Mouse (Mus musculus): ENCODE data around the gene Qrfp.

The Qrfp gene

GRCm38 (mm10) chr2:31810444-31810843, at the start of gene Qrfp:
Gene Qrfp, minus strand, starts transcription at chr2:31810580.
- DNase-seq (ENCODE audit: low read depth, low spot score), result no peak

- DNase-seq (ENCODE audit: low read depth, low spot score), result no peak
Measured at GRCm38 (mm10) chr2:31858500-31858899, 48.1 kb upstream of the Qrfp start.

- no peak for DNase-seq (ENCODE audit: low read depth, low spot score)
Measured at GRCm38 (mm10) chr2:31857180-31857579, 46.8 kb upstream of the Qrfp start.

DNA sequence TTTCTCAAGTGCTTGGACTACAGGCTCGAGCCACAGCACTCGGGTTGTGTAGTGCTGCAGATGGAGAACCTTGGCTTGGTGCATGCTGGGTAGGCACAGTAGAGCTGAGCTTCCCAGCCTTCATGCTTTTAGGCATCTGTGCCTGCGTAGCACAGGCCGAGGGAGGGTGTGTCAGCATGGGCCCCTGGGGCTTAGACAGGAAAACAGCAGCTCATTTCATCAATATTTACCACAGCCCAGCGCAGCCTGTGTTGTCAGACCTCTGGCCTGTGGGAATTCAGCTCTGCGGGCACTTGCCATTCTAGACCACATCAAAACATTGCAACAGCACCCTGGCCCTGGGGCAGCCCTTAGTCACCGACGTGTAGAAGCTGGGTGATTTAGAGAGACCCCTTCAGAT, 45.6 kb upstream of the Qrfp start:
- no peak for DNase-seq (ENCODE audit: low read depth, low spot score)

DNA sequence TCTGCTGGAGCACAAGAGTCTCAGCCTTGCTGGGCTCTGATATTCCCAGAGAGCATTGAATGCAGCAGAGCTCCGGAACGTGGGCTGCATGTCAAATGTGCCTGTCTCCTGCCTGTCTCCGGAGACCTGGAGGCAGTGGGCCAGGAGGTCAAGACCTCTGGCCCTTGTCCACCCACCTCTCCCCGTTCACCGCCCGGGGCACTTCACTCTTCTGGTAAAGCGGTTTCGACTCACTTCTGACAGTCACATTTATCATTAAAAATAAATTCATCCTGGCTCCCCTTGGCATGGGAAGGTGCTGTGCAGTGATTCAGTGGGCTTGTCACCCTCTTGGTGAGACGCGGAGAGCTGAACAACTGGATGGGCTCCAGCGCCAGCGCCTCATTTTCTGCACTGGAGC, 39.8 kb upstream of the Qrfp start:
- DNase-seq (ENCODE audit: low read depth, low spot score), result no peak

DNA sequence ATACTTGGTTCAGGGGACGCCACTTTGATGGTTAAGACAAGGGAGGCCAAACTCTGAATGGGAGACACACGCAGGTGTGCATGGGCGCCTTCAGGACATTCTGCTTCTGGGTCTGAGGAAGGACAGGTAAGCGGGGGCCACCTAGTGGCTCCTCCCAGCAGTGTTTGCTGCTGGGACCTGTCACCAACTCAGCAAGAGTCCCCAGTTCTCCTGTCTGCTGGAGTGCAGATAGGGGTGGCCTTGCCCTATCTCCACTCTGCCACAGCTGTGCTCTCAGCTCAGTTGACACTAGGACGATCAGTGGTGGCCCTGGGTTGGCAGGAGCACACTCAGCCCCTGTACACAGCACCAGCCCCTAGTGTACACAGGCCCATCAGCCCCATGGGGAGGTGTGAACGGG, 37.5 kb upstream of the Qrfp start:
- DNase-seq (ENCODE audit: low read depth, low spot score), result no peak

GRCm38 (mm10) chr2:31846692-31847660, 36.6 kb upstream of the Qrfp start:
- DNase-seq (ENCODE audit: low read depth, low spot score), result no peak

DNA sequence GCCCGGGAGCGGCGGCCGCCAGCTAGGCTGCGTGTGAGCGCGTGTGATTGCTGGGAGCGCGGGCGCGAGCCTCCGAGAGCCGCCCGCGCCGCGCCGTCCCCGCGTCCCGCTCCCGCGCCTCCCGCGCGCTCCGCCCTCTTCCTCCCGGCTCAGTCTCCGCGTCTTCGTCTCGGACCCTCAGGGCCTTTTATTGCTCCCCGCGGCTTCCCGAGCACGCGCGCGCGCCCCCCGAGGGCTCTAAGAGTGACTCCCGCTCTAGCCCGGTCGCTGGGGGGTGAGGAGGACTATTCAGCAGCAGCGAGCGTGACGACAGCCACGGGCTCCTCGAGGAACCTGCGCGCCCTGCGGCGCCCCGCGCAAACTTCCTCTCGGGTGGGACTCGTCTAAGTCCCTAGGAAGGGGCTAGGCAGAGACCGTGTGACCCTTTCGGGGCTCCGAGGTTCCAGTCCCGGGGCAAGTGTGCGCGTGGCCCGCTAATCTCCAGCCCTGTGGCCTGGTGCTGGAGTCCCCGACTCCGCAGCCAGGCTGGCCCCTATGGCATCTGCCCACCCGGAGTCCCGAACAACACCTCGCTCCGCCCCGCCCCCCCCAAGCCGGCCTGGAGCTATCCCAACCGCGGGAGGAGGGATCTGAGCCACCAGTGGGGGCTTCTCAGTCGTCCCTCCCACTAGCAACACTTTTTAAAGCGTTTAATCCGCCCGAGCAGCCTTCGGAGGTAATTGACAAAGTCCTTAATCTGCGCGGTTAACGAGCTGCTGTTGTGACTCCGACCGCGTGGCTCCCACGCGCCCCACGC, 35.7 kb upstream of the Qrfp start, which contains the start of gene Fibcd1:
Gene Fibcd1 (minus strand): TSS at position 110 of the 796 bp plus-strand sequence.
- DNase-seq (ENCODE audit: low read depth, low spot score), result no peak

GRCm38 (mm10) chr2:31845512-31845895, 35.1 kb upstream of the Qrfp start:
- DNase-seq (ENCODE audit: low read depth, low spot score), result no peak

DNA sequence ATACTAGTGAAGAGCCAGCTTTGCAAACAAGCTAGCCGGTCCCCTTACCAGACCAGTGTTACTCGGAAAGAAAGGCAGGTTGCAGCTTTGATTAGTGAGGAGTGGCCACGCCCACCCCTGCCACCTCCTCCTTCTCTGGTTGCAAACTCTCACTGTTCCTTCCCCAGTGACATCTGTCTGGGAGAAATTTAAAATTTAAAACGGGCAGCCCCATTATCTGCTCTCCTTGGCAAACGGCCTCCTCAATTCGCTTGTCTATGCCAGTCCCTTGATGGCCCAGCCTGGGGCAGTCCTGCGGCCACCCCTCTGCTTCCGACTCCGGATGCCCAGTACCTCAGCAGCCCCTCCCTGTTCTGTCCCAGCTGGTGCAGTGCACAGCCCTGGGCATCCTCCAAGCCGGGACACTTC, 34.4 kb upstream of the Qrfp start:
- DNase-seq (ENCODE audit: low read depth, low spot score), result no peak

- no peak for DNase-seq (ENCODE audit: low read depth, low spot score)
Measured at GRCm38 (mm10) chr2:31838868-31839267, 28.5 kb upstream of the Qrfp start.

DNA sequence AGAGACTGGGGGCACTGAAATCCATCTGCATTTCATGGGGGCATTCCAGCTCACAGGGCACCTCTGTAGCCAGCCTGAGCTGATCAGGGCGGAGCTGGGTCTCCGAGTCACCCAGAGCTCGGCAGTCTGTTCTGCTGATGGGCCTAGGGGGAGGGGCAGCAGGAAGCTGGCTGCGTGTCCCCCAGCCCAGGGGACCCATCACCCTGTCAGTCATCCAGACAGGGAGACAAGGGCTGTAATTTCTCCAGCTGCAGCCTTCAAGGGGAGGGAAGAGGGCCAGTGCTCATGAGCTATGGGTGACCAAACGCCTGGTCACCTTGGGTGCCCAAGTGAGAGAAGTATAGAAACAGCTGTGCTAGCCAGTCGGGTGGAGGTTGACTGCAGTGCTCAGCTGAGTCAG, 26.6 kb upstream of the Qrfp start:
- no peak for DNase-seq (ENCODE audit: low read depth, low spot score)

GRCm38 (mm10) chr2:31836091-31836490, 25.7 kb upstream of the Qrfp start:
- DNase-seq (ENCODE audit: low read depth, low spot score), result no peak

- no peak for DNase-seq (ENCODE audit: low read depth, low spot score)
Measured at GRCm38 (mm10) chr2:31828311-31828825, 18.0 kb upstream of the Qrfp start.

- DNase-seq (ENCODE audit: low read depth, low spot score), result no peak
Measured at GRCm38 (mm10) chr2:31827877-31828276, 17.5 kb upstream of the Qrfp start.

GRCm38 (mm10) chr2:31826094-31827085, 16.0 kb upstream of the Qrfp start:
- no peak for DNase-seq (ENCODE audit: low read depth, low spot score)

GRCm38 (mm10) chr2:31825469-31825911, 15.1 kb upstream of the Qrfp start:
- DNase-seq (ENCODE audit: low read depth, low spot score), result no peak

DNA sequence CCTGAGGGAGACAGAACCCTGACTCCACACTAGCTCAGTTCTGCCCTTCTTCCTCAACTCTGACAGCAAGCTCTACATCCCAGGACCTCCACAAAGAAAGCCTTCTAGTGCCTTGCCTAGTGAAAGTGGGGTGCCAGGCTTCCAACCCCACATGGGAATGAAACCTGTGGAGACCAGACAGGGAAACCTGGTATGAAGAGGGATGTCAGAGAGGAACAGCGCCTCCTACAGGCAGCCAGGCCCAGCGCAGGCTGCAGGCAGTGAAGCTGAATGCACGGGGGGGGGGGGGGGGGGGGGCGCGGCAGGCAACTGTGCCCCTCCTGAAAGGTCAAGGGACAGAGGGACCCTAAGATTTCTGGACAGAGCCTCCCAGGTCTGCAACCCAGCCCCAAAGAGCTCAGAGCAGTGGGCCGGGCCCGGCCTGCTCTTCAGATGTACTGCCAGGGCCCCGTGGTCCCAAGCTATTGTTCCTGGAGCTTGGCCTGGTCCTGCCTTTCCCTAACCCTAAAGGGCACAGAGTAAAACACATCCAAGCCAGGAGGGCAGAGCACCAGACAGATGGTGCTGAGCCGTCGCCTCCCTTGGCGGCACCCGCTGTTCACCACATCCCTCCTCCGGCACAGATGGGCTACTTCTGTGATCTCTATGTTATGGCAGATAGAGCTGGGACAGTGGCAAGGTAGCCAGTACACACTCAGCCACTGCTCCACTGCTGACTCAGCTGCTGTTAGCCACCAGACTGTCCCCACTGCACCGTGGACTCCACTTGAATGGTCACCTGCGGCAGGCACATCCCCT, 13.8 kb upstream of the Qrfp start:
- no peak for DNase-seq (ENCODE audit: low read depth, low spot score)

DNA sequence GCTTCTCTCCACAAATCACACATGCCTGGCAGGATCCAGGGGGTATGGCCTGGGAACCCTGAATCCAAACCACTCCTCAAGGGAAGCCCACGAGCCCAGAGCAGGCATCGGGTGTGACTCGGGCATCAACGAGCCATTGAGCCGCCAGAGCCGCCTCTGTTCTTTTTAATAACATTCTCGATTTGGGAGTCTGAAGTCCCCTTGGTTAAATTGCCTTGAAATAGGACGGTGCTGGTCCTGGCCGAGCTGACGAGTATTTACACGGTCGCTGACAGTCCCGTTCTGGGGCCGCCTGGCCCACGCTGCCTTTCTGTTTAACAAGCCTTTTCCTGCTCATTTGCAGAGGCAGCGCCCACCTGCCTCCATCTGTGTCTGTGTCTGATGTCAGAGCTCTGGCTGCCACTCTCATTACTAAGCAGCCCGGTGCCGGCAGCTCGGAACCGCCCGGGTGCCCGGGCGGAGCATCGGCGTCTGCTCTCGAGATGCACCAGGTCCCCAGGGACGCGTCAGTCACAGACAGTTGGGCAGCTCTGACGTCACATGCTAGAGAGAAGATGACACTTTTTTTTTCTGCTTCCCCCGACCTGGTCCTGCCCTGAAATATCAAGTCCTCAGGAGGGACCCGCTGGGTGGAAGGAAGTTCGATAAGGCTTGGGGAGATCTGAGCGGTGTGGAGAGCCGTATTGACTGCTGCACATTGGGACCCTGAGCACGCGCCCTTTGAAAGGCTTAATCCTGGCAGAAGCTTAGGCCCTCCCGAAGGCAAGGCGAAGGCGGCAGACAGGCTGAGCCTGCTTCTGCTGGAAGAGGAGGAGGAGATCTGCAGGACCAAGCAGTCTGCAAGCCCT, 12.4 kb upstream of the Qrfp start:
- no peak for DNase-seq (ENCODE audit: low read depth, low spot score)

All from skeletal muscle tissue, adult 2 months (tissue).